Mouse (Mus musculus): ENCODE measurements around the gene Olfr533. TPM values are rescaled to one million over a fixed set of nuclear protein-coding genes. Genes with fewer than 3 reads are reported as not detected.

The Olfr533 gene
- polyA plus RNA-seq (2015; fragmentation: Nextera tagmentation; extraction: Ambion mirVana) = not detected in 2 replicates

DNA sequence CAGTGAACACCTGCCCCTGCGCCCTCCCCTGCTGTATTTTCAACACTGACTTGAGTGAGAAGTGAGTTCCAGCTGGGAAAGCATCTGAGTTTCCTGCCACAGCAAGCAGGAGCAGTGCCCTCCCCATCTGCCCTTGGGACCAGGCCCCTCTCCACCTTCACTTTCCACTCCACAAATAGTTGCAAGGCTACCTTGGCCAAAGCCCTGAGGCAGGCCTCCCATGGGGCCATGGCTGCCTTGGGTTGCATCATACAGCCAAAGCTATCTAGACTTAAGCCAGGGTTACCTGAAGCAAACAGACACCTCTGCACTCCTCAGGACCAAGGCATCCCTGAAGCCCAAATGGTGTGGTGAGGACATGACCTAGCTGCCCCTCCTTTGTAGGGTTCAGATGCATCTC lies at the start of gene Olfr533:
Gene Olfr533 (plus strand): TSS at position 301 of the 400 bp plus-strand sequence.

DNA sequence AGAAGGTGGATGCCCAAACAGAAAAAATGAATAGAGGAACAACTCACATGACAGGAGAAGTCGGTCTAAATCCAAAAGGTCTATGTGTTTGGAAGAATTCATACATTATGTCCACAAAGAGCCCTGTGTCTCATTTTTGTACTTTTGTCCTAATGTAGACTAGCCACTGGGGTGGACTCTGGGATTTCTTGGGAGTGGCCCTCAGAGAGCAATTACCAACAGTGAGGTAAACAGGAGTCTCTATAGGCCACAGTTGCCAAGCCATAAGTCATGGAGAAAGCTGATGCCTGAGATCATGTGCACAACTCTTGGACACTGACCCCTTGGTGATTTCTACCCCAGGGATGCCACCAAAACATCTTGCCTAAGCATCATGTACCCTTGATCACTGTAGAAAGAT lies 41.6 kb upstream of the Olfr533 start, which contains the start of gene Olfr532:
Gene Olfr532 (minus strand): TSS at position 101 of the 400 bp plus-strand sequence.

DNA sequence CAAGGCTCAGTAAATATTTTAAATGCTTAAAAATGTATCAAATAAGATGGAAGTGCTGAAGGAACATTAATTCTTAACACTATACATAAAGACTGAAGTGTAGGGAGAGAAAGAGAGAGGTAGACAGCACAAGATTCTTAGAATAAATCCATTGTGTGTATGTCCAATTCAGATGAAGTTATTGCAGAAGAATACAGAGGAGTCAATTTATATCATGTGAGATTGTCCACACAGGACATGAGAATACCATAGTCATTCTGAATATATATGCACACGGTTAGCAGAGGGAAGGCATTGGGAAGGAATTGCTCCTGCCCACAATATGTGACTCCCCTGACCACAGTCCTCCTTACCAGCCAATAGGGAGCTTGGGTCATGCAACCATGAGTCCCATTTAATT lies 20.7 kb downstream of the Olfr533 start, which contains the start of gene Olfr535:
Gene Olfr535 (plus strand): TSS at position 301 of the 400 bp plus-strand sequence.

DNA sequence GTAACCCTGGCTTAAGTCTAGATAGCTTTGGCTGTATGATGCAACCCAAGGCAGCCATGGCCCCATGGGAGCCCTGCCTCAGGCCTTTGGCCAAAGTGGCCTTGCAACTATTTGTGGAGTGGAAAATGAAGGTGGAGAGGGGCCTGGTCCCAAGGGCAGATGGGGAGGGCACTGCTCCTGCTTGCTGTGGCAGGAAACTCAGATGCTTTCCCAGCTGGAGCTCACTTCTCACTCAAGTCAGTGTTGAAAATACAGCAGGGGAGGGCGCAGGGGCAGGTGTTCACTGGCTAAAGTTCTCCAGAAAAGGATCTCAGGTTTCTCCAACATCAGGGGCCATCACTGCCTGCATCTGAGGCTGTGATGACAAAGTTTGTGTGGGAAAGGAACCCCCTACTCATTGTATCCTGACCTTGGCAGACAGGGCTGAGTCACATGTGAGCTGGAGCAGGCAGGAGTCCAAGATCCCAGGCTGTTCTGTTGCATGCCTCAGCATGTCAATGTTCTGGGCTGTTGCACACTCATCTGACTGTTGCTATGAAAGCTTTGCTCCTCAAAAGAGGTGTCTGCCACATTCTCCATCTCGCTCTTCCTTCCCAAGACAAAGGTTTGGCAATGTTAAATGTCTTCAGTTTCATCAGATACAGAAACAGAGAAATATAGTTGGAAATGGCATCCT lies 44.3 kb downstream of the Olfr533 start, which contains the start of gene Olfr536:
Gene Olfr536 (minus strand): TSS at position 51 of the 676 bp plus-strand sequence.

Other genes starting within 250 kb of the Olfr533 start
- not detected in 2 replicates for gene Cd163l1, start 245.1 kb upstream of the Olfr533 start, polyA plus RNA-seq (2015; fragmentation: Nextera tagmentation; extraction: Ambion mirVana)
- gene 5830411N06Rik, start 216.1 kb upstream of the Olfr533 start, polyA plus RNA-seq (2015; fragmentation: Nextera tagmentation; extraction: Ambion mirVana) = not detected in 2 replicates
- gene Olfr525, start 142.5 kb upstream of the Olfr533 start, polyA plus RNA-seq (2015; fragmentation: Nextera tagmentation; extraction: Ambion mirVana) = not detected in 2 replicates
- gene Olfr527, start 129.4 kb upstream of the Olfr533 start, polyA plus RNA-seq (2015; fragmentation: Nextera tagmentation; extraction: Ambion mirVana) = not detected in 2 replicates
- not detected in 2 replicates for gene Olfr60, start 101.7 kb upstream of the Olfr533 start, polyA plus RNA-seq (2015; fragmentation: Nextera tagmentation; extraction: Ambion mirVana)
- gene Olfr530, start 87.0 kb upstream of the Olfr533 start, polyA plus RNA-seq (2015; fragmentation: Nextera tagmentation; extraction: Ambion mirVana) = not detected in 2 replicates
- not detected in 2 replicates for gene Olfr531, start 60.5 kb upstream of the Olfr533 start, polyA plus RNA-seq (2015; fragmentation: Nextera tagmentation; extraction: Ambion mirVana)
- gene Olfr532, start 41.7 kb upstream of the Olfr533 start, polyA plus RNA-seq (2015; fragmentation: Nextera tagmentation; extraction: Ambion mirVana) = not detected in 2 replicates
- not detected in 2 replicates for gene Olfr535, start 20.8 kb downstream of the Olfr533 start, polyA plus RNA-seq (2015; fragmentation: Nextera tagmentation; extraction: Ambion mirVana)
- not detected in 2 replicates for gene Olfr536, start 44.0 kb downstream of the Olfr533 start, polyA plus RNA-seq (2015; fragmentation: Nextera tagmentation; extraction: Ambion mirVana)
- not detected in 2 replicates for gene Olfr538, start 104.5 kb downstream of the Olfr533 start, polyA plus RNA-seq (2015; fragmentation: Nextera tagmentation; extraction: Ambion mirVana)
- gene Olfr46, start 137.9 kb downstream of the Olfr533 start, polyA plus RNA-seq (2015; fragmentation: Nextera tagmentation; extraction: Ambion mirVana) = 0.01 TPM in 1 of 2 replicates, not detected in the other
- not detected in 2 replicates for gene Olfr61, start 165.6 kb downstream of the Olfr533 start, polyA plus RNA-seq (2015; fragmentation: Nextera tagmentation; extraction: Ambion mirVana)
- not detected in 2 replicates for gene Olfr53, start 183.1 kb downstream of the Olfr533 start, polyA plus RNA-seq (2015; fragmentation: Nextera tagmentation; extraction: Ambion mirVana)
- 0.04 TPM in 2 replicates for gene Olfr539, start 196.6 kb downstream of the Olfr533 start, polyA plus RNA-seq (2015; fragmentation: Nextera tagmentation; extraction: Ambion mirVana)
- not detected in 2 replicates for gene Olfr45, start 218.6 kb downstream of the Olfr533 start, polyA plus RNA-seq (2015; fragmentation: Nextera tagmentation; extraction: Ambion mirVana)
- gene Olfr541, start 233.9 kb downstream of the Olfr533 start, polyA plus RNA-seq (2015; fragmentation: Nextera tagmentation; extraction: Ambion mirVana) = not detected in 2 replicates